Mouse (Mus musculus): ENCODE results near the gene Atp1a1. TPM values are rescaled to one million over a fixed set of nuclear protein-coding genes. Genes with fewer than 3 reads are reported as not detected.
A peak's percentile ranks its signal among the peaks of the same experiment; 100 is the strongest.

Gene Atp1a1
- total RNA-seq, 4 experiments from 2014 or later = 805 to 868 (median 852) TPM

DNA sequence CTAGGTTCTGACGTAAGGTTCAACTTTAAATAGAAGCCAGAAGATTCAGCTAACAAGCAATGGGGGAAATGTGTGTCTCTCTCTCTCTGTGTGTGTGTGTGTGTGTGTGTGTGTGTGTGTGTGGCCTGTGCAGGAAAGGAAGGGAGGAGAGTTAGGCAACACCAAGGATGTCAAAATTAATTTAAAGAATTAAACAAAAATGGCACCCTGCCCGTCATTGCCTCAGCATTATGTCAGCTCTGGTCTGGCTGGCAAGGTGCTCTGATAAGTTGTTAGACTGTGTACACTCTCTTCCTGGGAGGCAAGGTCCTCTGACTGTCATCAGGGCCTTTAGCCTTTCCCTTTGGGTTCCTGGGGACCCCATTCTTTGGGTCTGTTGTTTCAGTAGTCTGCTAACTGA lies 47.8 kb downstream of the Atp1a1 start:
- no peak for DNase-seq (ENCODE audit: low spot score in 2 of 2)

GRCm38 (mm10) chr3:101552621-101553620 lies 51.6 kb downstream of the Atp1a1 start:
- DNase-seq (ENCODE audit: low spot score in 2 of 2) = no peak

DNA sequence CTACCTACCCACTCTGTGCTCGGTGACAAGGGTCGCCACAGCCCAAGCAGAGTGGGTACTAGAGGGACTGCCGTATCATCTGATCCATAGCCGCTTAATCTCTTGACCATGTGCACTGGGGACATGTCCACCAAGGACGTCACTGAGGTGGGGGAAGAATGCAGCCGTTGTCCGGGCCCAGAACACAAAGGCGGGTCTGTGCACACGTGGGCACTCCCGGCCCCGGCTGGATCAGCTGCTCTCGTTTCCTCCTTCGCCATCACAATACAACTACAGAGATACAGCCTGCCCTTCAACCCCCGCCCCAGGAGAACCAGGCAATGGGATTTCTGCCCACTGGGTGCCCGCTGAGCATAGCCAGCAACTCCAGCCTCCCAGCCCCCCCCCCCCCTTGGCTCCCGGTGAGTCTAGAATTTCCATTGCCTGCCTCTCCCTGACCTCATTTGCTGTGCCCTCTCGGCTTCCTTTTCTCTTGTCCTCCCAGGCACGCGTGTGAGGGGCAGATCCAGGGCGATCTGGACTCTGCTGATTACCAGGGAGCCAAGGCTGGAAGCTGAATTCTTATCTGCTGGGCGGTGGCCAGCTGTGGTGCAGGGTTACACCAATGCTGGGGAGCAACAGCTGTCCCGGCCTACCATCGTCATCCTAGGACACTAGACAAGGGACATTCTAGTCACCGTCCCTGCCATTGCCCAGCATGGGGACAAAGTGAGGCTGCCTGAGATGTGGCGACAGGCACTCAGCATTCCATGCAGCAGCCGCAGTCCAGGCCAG lies 52.8 kb downstream of the Atp1a1 start:
- DNase-seq (ENCODE audit: low spot score in 2 of 2) = peak in 1 of 2 experiments; percentile 77

- no peak for DNase-seq (ENCODE audit: low spot score in 2 of 2)
Observed at GRCm38 (mm10) chr3:101549749-101550148, 54.7 kb downstream of the Atp1a1 start.

DNA sequence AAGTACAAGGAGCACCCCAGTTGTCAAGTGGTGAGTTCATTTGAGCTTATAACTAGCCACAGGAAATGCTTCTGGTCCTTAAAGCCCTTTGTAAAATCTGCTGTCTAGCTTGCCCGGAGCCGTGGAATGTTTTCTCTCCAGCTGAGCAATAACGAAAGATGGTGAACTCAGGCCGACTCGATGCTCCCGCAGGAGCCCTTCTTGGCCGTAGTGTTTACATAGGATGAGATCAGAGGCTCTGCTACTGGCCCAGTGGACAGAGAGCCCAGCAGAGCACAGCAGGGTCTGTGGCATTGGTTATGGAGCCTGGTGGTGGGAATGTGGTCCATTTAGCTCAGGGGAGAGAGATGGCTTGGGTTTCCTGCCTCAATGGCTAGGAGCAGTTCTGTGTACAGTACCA lies 60.4 kb downstream of the Atp1a1 start:
- no peak for DNase-seq (ENCODE audit: low spot score in 2 of 2)

DNA sequence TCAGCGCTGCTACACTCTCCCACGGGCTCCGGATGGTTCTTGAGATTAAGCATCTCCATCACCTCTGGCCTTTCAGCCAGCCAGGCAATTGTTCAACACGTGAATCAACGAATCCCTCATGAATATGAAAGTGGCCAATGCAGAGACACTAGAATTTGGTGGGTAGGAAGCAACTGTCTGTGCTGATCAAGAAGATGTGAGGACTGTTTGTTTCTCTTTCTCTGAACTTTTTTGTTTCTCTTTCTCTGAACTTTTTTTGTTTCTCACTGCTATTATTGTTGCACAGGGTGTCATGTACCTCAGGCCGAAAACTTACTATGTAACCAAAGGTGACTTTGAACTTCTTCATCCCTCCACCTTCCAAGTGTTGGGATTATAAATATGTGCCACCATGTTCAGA lies 62.9 kb downstream of the Atp1a1 start:
- no peak for DNase-seq (ENCODE audit: low spot score in 2 of 2)

GRCm38 (mm10) chr3:101540568-101540967 lies 63.9 kb downstream of the Atp1a1 start:
- DNase-seq (ENCODE audit: low spot score in 2 of 2) = no peak

DNA sequence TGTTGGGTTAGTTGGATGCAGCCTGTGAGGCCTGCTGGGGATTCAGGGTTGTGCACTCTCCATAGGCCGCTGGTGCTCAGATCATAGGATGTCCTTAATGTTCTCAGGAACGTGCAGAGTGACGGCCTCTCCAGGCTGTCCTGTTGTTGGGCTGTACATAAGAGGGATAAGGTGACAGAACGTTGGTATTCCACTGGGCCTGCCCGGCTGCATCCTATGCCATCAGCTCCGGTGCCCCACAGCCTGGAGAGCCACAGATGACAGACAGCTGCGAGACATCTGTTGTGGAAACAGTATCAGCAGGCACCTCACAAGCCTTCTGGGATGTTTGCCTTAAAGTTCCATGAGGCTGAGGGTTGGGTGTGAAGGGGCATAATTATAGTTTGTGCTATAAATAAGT lies 68.2 kb downstream of the Atp1a1 start:
- peak in 1 of 2 experiments; percentile 40 for DNase-seq (ENCODE audit: low spot score in 2 of 2)

DNA sequence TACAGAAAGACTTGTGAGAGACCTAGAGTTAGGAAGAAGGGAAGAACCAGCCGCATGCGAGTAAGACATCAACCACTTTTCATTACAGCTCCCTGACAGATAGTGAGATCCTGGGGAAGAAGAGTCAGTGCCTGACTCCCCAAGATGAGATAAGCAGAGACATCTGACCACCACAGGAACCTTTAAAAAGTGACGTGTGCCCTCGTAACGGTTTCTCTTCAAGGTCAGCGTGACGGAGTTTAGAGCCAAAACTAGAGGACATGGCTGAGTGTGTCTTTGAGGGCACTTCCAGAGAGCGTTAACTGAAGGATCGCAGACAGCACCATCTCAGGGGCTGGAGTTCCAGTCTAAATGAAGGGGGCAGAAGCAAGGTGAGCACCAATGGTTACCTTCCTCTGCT lies 70.2 kb downstream of the Atp1a1 start:
- DNase-seq (ENCODE audit: low spot score in 2 of 2) = no peak

GRCm38 (mm10) chr3:101533373-101533772 lies 71.1 kb downstream of the Atp1a1 start:
- DNase-seq (ENCODE audit: low spot score in 2 of 2) = no peak

DNA sequence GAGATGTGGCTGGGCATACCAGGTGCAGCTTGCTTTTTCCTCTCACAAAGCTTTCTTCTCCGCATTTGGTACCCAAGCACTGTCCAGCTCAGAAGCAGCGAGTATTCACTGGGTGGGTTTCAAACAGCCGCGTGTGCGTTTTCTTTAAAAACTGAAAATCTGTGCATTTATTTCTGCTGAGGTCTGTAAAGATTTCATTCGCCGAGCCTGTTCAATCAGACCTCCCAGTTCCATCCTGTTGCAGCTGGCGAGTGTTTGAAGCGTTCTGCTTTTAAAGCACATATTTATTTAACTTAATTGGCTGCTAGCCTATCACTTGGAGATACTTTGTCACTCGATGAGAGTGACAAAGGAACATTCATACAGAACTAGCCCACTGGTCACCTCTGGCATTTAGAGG lies 73.6 kb downstream of the Atp1a1 start:
- no peak for DNase-seq (ENCODE audit: low spot score in 2 of 2)

GRCm38 (mm10) chr3:101528900-101529594 lies 75.4 kb downstream of the Atp1a1 start:
- no peak for DNase-seq (ENCODE audit: low spot score in 2 of 2)

- no peak for DNase-seq (ENCODE audit: low spot score in 2 of 2)
Observed at GRCm38 (mm10) chr3:101528157-101528899, 76.2 kb downstream of the Atp1a1 start.

- no peak for DNase-seq (ENCODE audit: low spot score in 2 of 2)
Observed at GRCm38 (mm10) chr3:101526603-101527002, 77.9 kb downstream of the Atp1a1 start.

Other genes with a start within 250 kb of the Atp1a1 start
- 10 to 100 TPM; 16.1 to 19.9 (median 18.7) TPM for gene Igsf3, start 227.6 kb downstream of the Atp1a1 start, total RNA-seq (2022)
- gene Mab21l3, start 244.3 kb upstream of the Atp1a1 start, total RNA-seq (2022) = under 1 TPM; 0.11 to 0.51 (median 0.27) TPM

Measured in left cerebral cortex, adult 8-10 months (tissue).